Mouse (Mus musculus) gastrocnemius, adult 18-20 months (tissue): Measurements from ENCODE around the gene Asl. TPM values are rescaled to one million over a fixed set of nuclear protein-coding genes. Genes with fewer than 3 reads are reported as not detected.

Source experiments
- DNase-seq: peaks from one replicate; pipeline ENCODE4 v3.0.0; 2021; ENCODE audit warnings: low spot score
- long read RNA-seq, 2 experiments: library from polyadenylated mRNA; stranded (forward); transcript quantifications; one replicate each; pipeline ENCODE4 v2.0.0; 2021
- total RNA-seq, 2 experiments: library from RNA; stranded (reverse); gene quantifications; 2 replicates each; pipeline ENCODE4 v1.2.3; 2021

Gene Asl
- total RNA-seq, result 10 to 100 TPM in 1 of 2 experiments, 1 to 10 TPM in 1; 8.8 to 12.4 TPM
- long read RNA-seq, experiment 1, transcript Asl-205 (17 exons, 1,824 nt), result major isoform, 7 of 9 reads
- long read RNA-seq, experiment 1, partial matches to known transcripts, result 0 of 9 reads
- long read RNA-seq, experiment 1, other reads (novel, unspliced or antisense), result 2 of 9 reads
- long read RNA-seq, experiment 2, transcript Asl-205 (17 exons, 1,824 nt), result major isoform, 11 of 12 reads
- long read RNA-seq, experiment 2, partial matches to known transcripts, result 0 of 12 reads
- long read RNA-seq, experiment 2, other reads (novel, unspliced or antisense), result 0 of 12 reads

DNA sequence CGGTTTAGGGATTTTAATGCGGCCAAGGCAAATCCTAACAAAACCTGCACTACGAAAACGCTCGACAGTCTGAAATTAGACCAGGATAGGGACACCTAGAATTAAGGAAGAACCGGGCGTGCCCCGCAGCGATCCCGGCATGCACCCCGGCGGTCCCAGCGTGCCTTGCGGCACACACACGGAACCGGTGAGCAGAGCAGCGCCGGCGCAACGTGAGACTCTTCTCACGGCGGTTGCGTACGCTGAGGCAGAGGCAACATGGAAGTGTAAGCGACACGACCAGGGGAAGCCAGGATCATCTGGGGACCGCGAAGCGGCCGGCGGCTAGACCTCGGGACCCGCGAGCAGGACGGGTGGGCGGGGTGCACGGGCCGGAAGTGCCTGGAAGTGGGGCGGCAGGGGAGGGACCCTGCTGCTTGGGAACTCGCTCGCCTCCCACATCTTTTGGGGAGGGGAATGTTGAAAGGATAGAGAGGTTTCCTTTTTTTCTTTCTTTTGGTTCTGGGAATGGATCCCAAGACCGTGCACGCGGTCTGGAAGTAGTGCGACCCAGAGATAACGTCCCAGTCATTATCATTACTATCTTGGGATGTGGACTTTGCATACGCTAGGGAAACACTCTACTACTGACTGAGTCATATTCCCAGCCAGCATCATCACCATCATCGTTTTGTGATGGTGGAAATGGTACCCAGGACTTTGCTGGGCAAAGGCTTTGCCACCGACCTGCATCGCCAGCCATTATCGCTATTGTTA, at the start of gene Asl, which contains the start of gene Crcp:
Gene Asl, minus strand, starts transcription at position 106 of the 756 bp plus-strand sequence.
Gene Crcp, plus strand, starts transcription at position 149 of the 756 bp plus-strand sequence.
- DNase-seq, result peak; percentile 82

- DNase-seq, result no peak
These were observed 49.7 kb upstream of the Asl start for GRCm38 (mm10) chr5:130078834-130079156.

GRCm38 (mm10) chr5:130078096-130078833, 49.2 kb upstream of the Asl start:
- no peak for DNase-seq

DNA sequence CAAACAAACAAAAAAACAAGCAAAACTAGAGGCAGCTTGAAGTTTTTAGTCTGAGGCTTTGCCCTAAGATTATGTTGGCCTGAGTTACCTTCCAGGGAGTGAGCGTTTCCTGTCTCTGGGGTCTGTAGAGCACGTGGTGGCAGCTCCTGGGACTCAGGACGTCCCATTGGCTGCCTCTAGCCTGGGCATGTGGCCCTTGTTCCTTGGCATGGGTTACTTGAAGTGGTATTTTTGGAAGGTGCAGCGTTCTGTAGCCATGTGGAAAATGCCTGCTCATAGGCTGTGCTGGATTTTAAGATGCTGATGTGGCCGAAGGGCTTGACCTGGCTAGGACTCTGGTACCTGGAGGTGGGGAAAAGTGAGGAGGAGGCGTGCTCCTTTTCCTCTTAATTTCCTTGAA, 47.3 kb upstream of the Asl start:
- DNase-seq, result peak; percentile 58

DNA sequence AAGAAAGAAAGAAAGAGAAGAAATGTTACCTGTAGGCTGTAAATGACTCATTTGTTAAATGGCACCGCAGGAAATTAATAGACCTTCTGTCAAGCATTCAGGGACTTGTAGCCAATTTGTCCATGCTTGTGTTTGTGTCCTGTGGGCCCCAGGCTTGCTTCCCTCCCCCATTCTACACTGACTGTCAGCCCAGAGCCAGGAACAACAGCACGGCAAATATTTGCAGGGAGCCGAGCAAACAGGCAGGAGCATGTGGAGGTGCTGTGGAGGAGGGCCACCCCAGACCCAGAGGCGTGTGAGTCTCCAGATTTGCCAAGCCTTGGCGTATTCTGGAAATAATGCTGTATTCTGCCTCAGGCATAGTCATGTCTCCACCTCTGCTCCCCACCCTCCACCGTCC, 45.4 kb upstream of the Asl start:
- no peak for DNase-seq

DNA sequence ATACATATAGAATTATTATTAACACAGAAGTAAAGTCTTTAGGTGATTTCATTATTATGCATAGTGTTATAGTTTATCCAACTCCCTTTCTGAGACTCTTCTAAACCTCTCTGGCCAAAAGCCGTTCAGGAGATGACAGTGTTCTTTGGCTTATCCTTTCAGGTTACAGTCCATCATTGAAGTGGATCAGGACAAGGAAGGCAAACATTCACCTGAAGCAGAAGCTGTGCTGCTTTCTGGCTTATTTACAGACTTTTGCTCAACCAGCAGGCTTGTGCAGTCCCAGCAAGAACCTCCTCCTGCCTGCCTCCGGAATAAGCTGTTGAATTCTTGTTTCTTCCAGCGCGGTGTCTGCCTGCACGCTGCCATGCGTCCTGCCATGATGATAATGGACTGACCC, 44.0 kb upstream of the Asl start, which contains the start of gene Tpst1:
Gene Tpst1, plus strand, starts transcription at position 301 of the 400 bp plus-strand sequence.
- no peak for DNase-seq

GRCm38 (mm10) chr5:130067841-130068264, 38.8 kb upstream of the Asl start:
- DNase-seq, result no peak

DNA sequence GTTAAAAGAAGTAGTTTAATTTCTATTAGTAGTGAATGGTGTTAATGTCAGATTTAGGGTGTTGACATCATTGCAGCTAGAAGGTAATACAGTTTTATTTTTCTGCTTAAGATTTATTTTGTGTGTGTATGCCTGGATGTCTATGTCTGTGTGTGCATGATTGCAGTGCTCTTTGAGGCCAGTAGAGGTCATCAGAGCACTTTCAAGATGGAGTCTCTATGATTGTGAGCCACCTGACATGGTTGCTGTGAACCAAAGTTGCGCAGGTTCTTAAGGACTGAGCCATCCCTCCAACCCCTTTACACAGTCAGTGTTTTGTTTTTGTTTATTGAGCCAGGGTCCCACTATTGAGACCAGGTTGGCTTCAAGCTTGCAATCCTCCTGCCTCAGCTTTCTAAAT, 36.5 kb upstream of the Asl start:
- DNase-seq, result no peak

DNA sequence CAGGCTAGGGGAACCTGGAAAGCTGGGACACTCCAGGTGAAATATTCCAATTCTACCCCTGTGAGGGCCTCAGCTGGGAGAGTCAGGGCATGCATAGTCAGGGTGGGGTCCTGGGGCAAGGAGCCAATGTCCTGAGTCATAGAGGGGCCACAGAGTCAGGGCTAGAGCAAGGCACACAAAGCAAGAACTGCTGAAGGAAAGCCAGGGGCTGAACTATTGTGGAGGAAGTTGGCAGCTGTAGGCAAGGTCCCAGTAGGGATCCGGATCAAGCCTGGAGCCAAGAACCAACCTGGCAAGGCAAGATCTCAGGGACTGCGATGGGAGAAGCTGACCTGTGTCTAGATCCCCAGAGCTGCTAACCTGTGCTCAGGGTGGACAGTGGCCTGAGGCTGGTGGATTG, 34.7 kb upstream of the Asl start:
- DNase-seq, result no peak

GRCm38 (mm10) chr5:130062096-130062495, 33.0 kb upstream of the Asl start:
- no peak for DNase-seq

DNA sequence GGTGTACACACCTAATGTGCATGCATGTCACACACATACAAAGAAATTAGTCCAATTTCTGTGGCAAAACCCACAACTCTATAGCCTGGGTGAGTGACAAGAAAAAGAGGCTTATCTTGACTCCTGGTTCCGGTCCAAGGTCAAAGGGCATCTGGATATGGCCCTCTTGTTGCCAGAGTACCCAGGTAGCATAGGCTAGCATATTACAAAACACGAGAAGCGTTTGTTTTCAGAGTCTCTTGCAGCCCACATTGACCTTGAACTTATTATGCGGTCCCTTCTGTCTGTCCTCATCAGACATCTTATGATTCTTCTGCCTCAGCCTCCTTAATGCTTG, 31.2 kb upstream of the Asl start:
- DNase-seq, result no peak

DNA sequence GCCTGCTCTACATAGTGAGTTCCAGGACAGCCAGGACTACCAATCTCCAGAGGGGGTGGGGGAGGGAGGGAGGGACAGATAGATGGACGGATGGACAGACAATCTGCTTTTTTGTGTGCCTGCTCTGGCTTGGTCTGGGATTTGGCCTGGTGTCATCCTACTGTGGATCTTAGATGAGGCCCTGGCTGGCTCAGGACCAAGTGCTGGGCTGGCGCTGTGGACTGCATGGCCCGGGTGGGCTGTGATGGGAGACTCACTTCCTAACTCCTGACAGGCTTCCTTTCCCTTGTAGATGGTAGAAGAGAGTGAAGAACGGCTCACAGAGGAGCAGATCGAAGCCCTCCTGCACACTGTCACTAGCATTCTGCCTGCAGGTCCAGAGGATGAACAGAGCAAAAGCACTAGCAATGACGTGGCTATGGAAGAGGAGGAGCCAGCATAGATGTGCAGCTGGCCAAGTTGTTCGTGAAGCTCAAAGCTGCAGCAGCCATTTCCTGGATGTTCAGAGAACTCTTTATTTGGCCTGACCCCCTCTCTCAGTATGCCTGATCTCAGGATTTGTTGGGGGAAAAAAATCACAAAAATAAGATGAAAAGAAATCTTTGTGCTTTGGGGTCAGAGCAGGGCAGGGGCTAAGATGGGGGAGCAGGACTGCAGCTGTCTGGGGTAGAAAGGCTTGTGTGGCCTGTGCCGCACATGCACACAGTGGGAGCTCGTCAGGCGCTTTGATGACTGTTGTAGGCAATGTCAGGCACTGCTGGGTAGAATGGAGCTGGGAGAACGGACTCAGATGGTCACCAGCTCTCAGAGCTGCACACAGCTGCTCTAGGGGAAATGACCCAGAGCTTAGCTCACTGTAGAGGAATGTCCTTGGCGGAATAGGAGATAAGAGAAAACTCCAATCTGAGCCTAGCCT, 30.6 kb upstream of the Asl start:
- no peak for DNase-seq

- no peak for DNase-seq
These were observed 27.3 kb upstream of the Asl start for GRCm38 (mm10) chr5:130056303-130056702.

DNA sequence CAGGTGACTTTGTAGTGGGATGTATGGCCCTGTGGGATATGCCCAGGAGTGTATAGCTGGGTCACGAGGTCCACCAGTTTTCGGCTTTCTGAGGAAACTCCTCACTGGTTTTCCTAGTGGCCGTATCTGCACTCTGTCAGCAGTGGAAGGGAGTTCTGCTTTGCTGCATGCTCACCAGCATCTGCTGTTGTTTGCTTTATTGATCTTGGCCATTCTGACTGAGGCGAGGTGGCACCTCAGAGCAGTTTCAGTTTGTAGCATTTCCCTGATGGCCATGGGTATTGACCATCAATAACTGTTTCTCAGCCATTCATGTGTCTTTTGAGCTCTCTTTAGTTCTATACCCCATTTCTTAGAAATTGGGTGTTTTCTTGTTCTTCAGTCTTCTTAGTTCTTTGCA, 26.6 kb upstream of the Asl start:
- no peak for DNase-seq

- no peak for DNase-seq
These were observed 23.9 kb upstream of the Asl start for GRCm38 (mm10) chr5:130052955-130053354.

GRCm38 (mm10) chr5:130052510-130052909, 23.5 kb upstream of the Asl start:
- DNase-seq, result no peak

- no peak for DNase-seq
These were observed 22.2 kb upstream of the Asl start for GRCm38 (mm10) chr5:130051073-130051860.

- DNase-seq, result no peak
These were observed 21.4 kb upstream of the Asl start for GRCm38 (mm10) chr5:130050416-130050815.

DNA sequence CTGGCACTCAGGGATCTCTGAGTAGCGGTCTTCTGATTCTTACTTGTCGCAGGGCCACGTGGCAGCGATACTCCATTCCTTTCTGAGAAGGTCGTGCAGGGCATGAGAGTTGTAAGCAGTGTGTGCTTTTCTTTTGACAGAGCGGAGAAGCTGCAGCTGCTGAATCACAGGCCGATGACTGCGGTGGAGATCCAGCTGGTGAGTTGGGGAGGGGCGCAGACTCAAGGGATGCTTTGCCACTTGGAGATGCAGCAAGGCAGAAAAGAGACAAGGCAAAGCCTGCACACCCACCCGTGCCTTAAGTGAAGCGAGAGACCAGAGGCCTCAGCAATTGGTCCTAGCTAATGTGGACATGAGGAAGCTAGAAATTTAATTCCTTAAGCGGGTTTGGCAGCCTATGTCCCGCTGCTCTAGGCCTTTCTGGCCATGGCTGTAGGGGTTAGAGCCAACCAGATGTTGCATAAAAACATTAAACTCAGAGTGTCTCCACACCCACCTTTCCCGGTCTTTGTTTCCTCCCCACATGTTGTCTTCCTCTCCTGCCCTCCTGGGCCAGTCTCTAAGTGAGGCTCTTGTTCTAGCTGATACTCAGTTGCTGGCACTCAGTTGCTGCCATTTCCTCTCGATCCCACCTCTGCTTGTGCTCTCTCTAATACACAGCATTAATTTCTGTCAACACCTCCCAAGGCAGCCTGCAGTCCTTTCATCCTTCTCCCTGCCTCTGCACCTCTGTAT, 19.9 kb upstream of the Asl start:
- DNase-seq, result peak; percentile 36

DNA sequence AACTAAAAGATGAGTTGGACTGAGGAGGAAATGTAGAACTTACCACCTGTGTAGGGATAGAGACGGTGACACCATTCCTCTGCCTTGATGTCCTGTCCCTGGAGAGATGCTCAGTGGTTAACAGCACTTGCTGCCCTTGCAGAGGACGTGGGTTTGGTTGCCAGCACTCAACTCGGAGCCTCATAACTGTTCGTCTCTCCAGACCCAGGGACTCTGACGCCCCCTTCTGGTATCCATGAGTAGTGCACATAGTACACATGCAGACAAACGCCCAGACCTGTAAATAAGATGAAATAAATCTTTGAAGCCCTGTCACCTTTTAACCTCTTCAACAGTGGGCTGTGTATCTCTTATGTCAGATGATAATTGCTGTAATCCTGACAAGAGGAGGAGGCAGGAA, 18.0 kb upstream of the Asl start:
- no peak for DNase-seq
